Mouse (Mus musculus): Measurements from ENCODE around the gene Ramac.

Ramac gene

DNA sequence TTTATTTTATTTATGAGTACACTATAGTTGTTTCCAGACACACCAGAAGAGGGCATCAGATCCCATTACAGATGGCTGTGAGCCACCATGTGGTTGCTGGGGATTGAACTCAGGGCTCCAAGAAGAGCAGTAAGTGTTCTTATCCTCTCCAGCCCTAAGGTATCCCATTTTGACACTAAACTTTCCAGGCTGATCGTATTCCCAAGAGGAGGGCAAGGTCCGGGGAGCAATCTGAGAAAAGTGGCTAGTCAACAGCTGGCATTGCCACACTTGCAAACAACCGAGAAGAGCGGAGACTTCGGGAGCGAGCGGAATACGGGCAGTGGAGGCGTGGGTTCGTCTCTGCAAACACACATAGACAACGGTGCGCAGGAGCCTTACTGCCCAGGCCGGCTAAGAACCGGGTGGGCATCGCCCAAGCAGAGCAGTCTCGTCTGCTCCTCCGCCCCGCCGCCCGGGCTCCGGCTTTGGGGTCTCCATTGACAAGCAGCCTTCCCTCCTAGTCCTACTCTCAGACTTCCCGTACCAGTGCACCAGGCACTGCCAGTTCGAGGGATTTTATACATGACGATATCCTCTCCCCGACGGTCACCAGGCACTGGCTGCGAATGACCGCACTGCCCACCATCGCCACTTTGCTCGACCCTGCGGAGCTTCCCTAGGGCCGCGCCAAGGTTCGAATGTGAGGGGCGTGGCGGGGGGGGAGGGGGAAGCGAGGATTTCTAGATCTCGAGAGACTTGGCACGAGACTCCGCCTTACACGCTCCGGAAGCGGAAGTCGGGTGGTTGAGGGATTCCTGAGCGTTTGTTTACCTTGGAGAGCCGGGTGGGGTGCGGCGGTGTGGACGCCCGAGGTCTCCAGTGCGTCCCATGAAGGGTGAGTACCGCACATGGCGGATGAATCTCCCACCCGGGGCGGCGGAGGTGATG lies at the start of gene Ramac:
Ramac (plus strand) TSS at position 746 of the 930 bp plus-strand sequence.
- peak; percentile 92 for DNase-seq (ENCODE audit: low spot score)

DNA sequence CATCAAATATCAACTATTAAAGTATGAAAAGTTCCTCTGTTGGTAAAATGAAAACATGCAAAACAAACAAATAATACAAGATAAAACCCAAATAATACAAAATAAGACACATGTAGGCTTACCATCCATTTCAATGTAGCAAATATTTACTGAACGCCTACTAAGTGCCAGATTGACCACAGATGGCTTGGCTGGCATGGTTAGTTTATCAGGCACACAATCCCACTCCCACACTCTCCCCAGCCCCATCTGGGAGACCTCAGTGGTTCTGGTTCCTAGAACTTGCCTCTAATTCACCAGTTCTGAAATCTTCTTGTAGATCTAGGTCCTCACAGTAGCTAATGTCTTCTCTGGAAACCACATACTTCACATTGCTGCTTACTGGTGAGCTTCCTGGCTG lies 44.1 kb upstream of the Ramac start:
- no peak for DNase-seq (ENCODE audit: low spot score)

DNA sequence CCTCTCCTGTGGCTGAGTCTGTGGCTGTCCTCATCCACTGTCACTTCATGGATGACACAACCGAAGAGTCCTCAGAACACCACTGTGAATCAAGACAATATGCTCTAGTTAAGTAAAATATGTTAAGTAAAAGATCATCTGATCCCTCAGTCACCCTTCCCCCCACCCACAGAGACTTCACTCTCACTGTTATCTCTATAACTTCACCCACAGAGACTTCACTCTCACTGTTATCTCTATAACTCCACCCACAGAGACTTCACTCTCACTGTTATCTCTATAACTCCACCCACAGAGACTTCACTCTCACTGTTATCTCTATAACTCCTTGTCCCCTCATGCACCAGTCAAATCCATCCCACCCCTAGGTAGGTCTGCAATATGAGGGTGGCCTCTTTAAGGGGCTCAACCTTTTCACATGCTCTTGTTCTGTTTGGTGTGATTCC lies 43.5 kb upstream of the Ramac start:
- DNase-seq (ENCODE audit: low spot score) = no peak

DNA sequence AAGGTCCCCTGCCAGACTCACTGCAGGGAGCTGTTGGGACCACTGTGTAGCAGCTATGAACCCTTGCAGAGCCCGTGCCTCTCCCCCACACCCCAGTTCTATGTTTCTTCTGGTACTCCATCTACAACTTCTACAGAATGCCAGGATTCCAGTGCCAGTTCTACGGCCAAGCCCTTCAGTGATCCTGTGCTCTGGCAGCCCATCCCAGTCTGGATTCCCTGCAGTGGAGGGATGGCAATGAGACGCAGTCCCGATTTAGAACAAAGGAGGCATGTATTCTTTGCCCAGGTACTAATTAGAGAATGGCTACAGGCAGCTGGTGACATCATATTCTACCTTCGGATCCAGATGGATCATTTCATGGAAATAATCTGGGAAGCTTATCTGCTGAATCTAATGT lies 41.5 kb upstream of the Ramac start:
- DNase-seq (ENCODE audit: low spot score) = no peak

DNA sequence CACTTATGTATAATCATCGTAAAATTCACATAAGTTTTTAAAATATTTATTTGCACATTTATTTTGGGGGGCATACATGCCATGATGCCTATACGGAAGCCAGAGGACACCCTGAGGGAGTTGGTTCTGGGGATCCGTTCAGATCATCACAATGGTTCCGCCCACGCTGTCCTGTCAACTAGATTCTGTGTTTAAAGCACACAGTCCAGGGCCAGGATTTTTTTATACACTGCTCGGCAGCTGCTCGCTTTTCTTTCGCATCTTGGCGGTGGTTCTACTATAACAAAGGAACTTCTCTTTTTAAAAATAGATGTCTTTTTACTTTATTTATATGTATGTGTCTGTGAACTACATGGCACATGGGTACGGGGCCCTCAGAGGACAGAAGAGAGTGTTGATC lies 38.9 kb upstream of the Ramac start:
- no peak for DNase-seq (ENCODE audit: low spot score)

DNA sequence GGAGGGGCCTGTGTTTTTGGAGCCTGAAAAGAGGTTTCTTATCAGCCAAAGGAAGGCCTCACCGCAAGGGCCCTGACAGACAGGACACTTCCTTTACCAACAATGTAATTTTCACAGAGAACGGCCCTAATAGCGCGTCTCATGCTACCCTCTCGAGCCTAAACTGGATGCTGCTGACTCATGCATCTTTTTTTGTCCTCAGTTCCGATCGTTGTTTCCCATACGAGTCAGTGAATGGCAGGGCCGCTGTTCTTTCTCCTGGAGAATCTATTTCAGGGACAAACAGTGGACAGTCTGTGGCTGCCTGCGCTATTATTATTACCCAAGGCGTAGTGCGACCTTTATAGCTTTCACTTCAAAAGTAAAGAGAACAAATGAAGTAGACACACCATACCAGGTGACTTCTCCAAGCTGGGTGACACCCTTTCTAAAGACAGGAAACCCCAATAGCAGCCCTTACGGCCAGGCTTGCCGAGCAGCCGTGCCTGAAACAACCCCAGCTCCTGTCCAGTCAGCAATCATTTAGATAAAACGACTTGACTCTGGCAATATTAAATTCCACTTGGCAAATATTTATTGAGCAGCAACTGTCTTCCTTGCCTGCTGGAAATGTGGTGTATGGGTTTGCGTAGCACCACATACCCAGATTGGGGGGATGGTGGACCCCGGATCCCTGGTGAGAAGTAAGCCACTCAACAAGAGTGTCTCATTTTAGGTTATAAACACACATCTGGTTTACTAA lies 36.6 kb upstream of the Ramac start:
- no peak for DNase-seq (ENCODE audit: low spot score)

DNA sequence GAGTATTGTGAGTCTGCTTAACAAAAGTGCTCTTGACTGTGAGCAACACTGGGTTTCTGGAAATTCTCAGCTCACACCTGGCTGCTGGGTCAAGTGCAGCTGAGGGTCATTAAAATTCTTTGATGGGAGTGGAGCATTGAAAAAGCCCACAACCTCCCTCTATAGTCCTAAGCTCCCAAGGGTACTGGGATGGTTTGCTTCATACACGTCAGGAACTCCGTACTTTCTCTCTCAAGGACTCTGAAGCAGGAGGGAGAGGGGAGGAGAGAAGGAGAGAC lies 36.1 kb upstream of the Ramac start:
- no peak for DNase-seq (ENCODE audit: low spot score)

DNA sequence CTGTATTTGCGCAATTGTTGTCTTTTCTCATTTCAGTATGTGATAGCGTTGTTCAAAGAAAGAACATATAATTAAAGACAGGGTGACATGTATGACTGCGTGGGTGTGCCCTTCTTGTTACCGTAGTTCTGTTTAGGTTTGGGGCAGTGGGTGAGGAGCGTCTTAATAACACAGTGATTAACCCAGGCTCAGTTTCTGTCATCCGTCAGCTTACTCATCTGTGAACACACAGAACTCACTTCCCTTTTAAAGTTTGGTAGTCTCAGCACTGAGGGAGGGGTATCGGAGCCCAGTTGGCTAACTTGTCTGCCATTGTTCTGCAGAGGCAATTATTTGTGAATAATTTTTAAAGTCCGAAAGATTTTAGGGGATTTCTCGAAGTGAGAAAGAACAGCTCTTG lies 35.0 kb upstream of the Ramac start:
- no peak for DNase-seq (ENCODE audit: low spot score)

DNA sequence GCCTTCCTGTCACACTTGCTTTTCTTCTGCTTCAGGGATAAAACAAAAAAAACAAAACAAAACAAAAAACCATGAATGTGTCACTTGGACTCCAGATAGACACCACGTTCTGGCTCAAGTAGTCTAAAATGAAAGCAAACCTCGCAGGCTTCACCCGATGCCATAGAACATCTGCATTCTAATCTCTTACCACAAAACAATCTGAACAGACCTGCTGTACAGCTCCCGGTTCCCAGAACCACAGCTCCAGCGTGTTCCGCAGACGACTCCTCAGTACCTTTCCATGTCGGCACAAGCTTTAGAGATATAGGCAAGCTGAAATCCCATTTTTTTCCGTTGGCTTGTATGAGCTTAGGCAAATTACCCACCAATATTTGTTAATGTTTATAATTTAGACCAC lies 32.9 kb upstream of the Ramac start:
- no peak for DNase-seq (ENCODE audit: low spot score)

DNA sequence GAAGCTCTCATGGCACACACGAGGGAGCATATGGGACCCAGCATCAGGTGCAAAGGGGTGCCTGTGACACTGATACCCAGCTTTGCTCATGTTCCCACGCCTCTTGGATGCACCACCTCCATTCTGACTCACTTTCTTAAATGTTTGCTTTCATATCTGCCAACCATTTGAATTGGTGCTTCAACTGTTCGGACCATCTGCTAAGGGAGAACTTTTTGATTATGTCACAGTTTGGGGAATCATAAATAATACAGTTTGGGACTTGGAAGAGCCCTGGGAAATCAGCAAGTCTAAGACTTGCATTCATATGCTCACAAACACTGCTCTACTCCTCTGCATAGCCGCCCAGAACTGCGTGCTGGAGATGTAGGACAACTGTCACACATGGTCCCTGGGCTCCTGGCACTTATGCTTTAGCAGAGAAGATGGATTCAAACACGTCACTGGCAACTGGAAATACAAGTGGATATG lies 31.5 kb upstream of the Ramac start:
- no peak for DNase-seq (ENCODE audit: low spot score)

DNA sequence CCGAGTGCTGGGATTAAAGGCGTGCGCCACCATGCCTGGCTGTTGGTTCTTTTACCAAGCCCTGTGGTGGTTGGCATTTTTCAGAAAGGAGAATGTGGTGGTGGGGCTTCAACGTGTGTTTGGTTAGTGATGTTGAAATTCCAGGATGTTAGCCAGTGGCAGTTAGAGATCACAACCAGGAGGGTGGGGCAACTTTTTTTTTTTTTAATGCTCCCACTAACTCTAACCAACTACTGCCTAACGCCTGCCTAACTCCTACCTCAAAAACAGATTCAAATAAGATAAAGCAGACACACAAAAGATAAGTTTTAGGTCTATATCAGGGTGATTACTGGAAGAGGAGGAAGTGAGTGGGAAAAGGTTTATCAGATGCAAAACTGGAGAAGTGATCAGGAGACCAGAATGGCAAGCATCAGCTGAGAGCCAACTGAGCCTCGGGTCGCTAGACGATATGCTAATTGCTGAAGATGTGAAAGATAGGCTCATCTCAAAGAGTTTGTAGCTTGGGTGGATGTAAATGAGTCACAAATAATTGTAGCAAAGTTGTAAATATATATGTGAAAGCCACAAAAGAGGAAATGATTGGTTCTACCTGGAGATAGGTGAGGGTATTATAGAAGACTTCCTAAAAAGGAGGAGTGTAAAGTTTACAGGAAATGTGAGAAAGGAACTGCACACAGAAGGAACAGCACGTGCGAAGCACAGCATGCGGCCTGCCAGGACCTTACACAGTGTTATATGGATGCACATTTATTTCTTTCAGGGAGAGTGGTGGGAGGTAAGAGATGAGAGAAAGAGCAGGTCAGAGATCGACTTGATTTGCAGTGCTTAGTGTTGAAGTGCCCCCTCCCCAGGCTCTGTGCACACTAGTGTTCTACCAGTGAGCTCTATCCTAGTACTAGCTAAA lies 30.3 kb upstream of the Ramac start:
- no peak for DNase-seq (ENCODE audit: low spot score)

DNA sequence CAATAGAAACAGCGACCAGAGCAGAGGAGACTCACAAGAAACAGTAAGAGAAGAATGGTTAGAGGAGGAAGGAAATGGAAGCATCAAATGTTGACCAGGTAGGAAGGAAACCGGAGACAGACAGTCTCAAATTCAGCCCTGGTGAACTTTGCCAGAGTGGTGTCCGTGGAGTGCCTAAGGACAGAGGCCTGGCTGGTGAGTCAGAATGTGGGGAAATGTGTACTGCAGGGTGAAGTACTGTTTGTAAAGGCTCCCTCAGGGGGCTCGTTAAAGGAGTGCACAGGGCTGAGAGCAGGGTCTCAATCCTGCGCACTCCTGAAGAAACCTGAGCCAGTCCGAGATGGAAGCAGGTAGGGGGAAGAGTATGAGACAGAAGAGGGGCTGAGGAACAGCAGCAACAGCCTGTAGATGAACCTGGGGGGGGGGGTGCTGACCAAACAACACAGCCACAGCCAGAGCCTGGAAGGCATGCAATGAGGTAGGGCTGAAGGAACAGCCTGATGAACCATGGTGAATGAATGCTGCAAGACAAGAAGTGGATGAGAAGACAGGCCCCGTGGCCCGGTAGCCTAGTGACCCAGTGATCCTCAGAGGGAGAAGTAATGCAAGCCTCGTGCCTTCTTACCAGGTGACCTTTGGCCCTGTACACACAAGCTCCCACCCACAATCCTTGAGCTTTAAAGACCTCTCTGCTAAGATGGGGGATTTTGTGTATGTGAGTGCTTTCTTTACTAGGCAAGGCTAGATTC lies 27.3 kb upstream of the Ramac start:
- DNase-seq (ENCODE audit: low spot score) = no peak

DNA sequence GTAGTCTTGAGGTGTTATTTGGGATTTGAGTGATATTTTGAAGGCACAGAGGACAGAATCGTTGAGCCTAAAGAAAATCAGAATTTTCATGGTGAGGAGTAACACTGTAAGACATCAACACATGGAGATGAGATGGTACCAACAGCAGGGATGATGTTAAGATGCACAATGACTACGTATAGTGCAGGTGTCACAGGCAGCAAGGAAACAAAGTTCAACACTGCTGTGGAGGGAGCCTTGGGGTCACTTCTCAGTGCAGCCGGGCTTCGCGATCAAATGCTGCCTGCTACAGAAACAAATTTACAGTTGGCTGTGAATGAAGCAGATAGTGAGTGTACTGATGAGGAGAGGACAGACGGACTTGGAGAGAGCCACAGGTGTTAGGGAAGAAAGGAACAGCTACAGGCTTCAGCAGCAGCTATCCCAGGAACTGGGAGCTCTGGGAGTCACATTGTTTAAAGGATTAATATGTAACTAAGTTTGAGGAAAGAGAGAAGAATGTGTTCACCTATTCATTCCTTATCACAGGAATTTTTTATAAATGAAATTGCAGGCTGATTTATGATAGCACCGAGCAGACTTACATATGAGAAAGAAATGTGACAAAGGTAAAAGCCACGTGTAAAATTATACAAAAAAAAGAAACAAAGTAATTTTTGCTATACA lies 23.9 kb upstream of the Ramac start:
- peak; percentile 33 for DNase-seq (ENCODE audit: low spot score)

DNA sequence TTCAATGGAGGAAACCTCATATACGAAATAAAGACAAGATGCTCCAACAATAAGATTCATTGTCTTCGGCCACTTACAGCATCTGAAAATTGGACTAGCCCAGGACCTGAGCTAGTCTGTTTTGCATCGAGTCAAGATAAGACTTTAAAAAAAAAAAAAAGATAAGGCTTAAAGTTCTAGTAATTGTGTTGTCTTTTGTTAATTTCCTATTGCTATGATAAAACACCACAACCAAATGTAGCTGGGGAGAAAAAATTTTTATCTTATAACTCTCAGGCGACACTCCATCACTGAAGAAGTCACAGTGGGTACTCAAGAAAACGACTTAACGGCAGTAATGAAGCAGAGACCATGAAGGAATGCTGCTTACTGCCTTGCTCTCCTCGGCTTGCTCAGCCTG lies 22.7 kb upstream of the Ramac start:
- no peak for DNase-seq (ENCODE audit: low spot score)

DNA sequence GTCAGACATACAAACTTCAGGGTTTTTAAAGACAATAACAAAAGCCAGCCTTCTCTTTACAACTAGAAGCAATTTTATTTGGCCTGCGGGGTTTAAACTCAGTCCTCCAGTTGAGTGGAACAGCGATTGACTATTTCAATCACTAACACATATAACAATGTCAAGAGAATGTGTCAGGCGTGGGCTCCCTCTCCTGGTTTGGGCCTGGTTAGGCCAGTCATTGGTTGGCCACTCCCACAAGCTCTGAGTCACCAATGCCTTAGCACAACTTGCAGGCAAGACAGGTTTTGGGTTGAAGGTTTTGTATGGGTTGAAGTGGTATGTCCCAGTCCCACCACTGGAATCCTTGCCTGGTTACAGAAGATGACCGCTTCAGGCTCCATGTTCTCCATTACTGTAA lies 18.6 kb upstream of the Ramac start:
- DNase-seq (ENCODE audit: low spot score) = no peak

DNA sequence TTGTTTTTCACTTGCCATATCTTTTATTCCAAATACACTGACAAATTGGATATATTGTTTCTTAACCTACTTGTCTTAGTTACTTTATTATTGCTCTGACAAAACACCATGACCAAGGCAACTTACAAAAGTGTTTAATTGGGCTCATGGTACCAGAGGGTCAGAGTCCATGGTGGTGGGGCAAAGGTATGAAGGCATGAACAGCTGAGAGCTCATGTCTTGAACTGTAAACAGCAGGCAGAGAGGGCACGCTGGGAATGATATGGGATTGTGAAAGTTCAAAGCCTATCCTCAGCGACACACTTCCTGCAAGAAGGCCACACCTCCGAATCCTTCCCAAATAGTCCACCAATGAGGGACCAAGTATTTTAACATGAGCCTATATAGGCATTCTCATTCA lies 14.8 kb upstream of the Ramac start:
- DNase-seq (ENCODE audit: low spot score) = no peak

DNA sequence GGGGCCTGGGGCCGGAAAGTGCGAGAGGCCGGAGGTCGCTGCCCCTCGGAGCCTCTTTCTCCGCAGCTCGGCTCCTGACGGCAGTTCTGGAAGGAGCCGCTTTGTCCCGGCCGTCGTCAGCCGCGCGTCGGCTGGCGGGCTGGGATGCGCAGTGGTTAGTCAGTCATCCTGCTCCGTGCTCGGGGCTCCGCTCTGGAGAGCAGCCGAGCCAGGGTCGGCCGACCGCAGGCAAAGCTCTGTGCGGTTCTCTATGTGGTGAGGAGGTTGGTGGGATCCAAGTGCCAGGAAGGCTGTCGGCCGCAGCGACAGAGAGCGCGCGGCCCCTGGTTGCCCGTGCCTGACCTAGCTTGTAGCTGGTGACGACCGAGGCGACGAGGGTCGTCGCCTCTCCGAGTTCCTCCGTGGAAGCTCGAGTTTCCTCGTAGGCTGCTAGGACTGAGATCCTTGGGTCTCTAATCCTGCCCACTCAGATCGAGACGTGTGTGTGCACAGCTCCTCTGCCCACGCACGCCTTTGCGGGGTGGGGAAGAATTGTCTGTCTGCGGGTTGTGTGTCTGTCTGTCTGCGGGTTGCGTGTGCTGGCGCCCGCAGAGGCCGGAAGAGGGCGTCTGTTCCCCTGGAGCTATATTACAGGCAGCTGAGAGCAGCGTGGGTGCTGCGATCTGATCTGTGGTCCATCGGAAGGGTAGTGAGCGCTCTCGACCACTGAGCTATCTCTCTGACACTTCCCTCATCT lies 553 bp downstream of the Ramac start:
- peak; percentile 45 for DNase-seq (ENCODE audit: low spot score)

DNA sequence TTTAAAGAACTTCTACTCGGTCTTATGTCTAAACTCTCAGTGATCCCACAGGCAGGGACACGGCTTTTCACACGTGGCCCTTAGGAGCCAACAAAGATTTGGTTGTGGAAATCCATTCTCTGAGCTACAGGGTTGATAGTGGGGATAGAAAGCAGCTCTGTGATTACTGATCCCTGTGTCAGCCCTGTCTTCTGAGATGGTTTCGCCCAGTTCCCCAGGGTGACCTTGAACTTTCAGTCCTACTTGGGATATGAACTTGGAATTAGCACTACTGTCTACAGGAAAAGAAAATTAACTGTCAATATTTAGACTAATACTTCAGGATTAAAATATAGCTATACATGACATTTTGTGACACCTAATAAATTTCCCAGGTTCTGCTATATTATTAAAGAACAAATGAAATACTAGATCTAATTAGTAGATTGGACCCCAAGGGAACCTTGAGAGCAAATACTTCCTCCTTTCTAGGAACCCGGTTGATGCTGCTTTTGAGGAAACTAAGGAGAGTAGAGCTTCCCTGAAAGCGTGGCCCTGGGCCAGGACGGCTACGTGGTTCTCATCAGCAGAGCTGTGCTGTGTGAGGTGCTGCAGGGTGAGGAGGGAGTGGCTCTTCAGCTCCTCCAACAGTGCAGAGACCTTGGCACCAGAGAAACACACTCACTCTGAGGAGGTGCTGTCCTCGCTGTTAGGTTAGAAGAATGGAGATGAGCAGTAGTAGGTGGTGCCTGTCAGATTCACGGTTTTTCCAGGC lies 10.2 kb downstream of the Ramac start:
- no peak for DNase-seq (ENCODE audit: low spot score)

DNA sequence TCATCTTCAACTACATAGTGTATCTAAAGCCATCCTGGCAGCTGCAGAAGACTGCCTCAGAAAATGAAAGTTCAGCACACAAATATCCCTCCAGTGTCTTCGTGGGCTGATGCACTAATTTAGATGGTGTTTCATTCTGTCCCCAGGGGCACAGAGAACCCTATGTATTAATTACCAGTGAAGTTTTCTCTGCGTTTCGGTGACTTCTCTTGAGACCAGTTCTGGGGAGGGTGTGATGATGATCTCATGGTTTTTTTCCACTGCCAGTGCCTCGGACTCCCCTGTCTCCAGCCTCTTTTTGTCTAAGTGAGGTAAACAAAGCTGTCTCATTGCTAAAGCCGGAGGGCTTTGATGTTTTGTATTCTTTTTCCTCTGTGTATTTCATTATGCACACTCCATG lies 12.6 kb downstream of the Ramac start:
- no peak for DNase-seq (ENCODE audit: low spot score)
